Mouse (Mus musculus) heart, embryonic 11.5 days (tissue): ENCODE results near the gene Kpna1. TPM values are rescaled to one million over a fixed set of nuclear protein-coding genes. Genes with fewer than 3 reads are reported as not detected.
"Not testable (repeated sequence)": the region's sequence is repeated elsewhere in the genome, so short reads cannot be mapped to it uniquely, and the experiment has no call there.

Experiments used
- ATAC-seq: fragments of 200-750 bp; cut with Nextera tagmentation; replicated peaks from 2 replicates; pipeline ENCODE4 v1.8.0; 2017; ENCODE audit warnings: moderate library complexity; ENCODE audit not compliant: insufficient number of reproducible peaks, low FRiP score, low TSS enrichment
- H3K27ac ChIP-seq: fragments of 300-500 bp; sonication (generic); 2 replicates; pipeline ENCODE4 v1.5.1; 2014; ENCODE audit warnings: mild to moderate bottlenecking, low read depth, low read length
- H3K27me3 ChIP-seq: fragments of 300-500 bp; sonication (generic); 2 replicates; pipeline ENCODE4 v1.6.1; 2014; ENCODE audit warnings: mild to moderate bottlenecking, low read length, mixed read lengths; ENCODE audit not compliant: control insufficient read depth, insufficient read depth
- H3K36me3 ChIP-seq: fragments of 300-500 bp; sonication (generic); 2 replicates; pipeline ENCODE4 v1.6.1; 2014; ENCODE audit warnings: mild to moderate bottlenecking, low read length, moderate library complexity, mixed read lengths; ENCODE audit not compliant: control insufficient read depth, insufficient read depth
- H3K4me1 ChIP-seq: fragments of 300-500 bp; sonication (generic); 2 replicates; pipeline ENCODE4 v1.6.1; 2014; ENCODE audit warnings: low read length; ENCODE audit not compliant: control insufficient read depth, insufficient read depth
- H3K4me2 ChIP-seq: fragments of 300-500 bp; sonication (generic); 2 replicates; pipeline ENCODE4 v1.6.1; 2014; ENCODE audit warnings: mild to moderate bottlenecking, moderate library complexity
- H3K4me3 ChIP-seq: fragments of 300-500 bp; sonication (generic); 2 replicates; pipeline ENCODE4 v1.5.1; 2014; ENCODE audit warnings: low read depth, low read length
- H3K9ac ChIP-seq: fragments of 300-500 bp; sonication (generic); 2 replicates; pipeline ENCODE4 v1.6.1; 2014; ENCODE audit warnings: mild to moderate bottlenecking, low read depth, low read length, moderate library complexity
- H3K9me3 ChIP-seq: fragments of 300-500 bp; sonication (generic); replicated peaks from 2 replicates; pipeline ENCODE4 v1.6.1; 2016; ENCODE audit warnings: low read length; ENCODE audit not compliant: control insufficient read depth
- WGBS: fragments of 180-500 bp; shearing (Covaris S2); extraction: QIAGEN DNeasy Blood & Tissue Kit; methylation state at CpG from one replicate; pipeline ENCODE4 v1.1.7; 2014; ENCODE audit not compliant: insufficient replicate concordance; 5-methylcytosine and 5-hydroxymethylcytosine counted together
- polyA plus RNA-seq: library from polyadenylated mRNA; unstranded; fragments of >200 nt; fragmentation: Nextera tagmentation; extraction: Ambion mirVana; gene quantifications from 2 replicates; pipeline ENCODE4 v1.2.1, GENCODE M21; 2014

Kpna1 gene
- polyA plus RNA-seq, 1 experiment from 2014 or later, result 49.9 TPM

DNA sequence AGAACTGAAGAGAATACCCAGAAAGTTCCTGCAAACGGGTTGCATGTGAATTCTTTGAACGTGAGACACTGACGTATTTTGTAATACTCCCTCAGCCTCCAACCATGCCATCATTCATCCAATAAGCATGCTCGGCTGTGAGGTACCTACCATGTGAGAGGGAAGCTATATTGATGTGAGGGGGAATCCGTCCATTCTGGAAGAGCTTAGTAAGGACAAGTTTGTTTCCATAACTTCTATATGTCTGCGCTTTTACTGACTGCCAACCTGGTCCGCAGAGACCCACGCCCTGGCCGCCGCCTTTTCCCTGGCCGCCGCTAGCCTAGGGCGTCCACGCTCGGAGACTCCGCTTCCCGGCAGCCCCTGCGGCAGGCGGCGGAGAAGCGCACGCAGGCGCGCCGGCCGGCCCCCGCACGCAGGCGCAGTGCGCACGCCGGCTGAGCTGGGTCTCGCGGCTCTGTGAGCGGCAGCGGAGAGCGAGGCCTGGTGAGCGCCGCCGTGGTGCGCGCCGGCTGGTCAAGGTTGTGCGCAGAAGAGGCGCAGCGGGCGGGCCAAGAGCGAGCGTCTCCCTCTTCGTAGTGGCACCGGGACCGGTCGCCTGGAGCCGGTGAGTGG lies 4.5 kb downstream of the Kpna1 start:
- H3K9ac ChIP-seq, result peak overlapping the region; percentile 95
- H3K9me3 ChIP-seq, result no peaks in the 10 kb centered on the region
- H3K36me3 ChIP-seq, result no peaks in the 10 kb centered on the region
- H3K4me1 ChIP-seq, result peaks cover 4% of the 10 kb centered on the region; the same call in 1 of the 2 replicates
- no peaks in the 10 kb centered on the region for H3K27me3 ChIP-seq
- peak; percentile 88 for ATAC-seq
- peak overlapping the region; percentile 77 for H3K4me2 ChIP-seq
- under 1% methylated on average over 48 of the region's 54 CpGs for WGBS
- H3K27ac ChIP-seq, result peak overlapping the region; percentile 100
- H3K4me3 ChIP-seq, result peak overlapping the region; percentile 95

DNA sequence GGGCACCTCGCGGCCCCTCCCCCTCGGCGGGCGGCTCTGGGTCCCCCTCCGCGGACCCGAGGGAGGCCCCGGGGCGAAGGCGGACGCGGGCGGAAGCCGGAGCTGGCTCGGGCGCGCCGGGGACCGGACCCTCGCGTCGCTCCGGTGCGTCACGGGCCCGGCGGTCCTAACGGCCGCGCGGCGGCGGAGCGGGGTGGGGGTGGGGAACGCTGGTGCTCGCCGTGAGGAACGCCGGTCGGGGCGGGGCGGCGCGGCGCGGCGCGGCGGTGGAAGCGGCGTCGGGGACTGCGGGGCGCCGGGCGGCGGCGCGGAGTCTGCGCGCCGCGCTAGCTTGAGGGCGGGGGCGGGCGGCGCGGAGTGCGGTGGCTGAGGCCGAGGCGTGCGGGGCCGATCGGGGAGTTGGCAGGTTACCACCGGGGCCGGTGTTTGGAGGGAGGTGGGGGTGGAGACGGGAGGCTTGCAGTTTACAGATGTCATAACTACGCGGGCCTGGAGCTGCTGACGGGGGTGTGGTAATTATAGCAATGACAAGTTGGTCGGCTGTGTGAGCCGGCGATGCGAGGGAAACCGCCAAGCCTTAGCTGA lies 5.1 kb downstream of the Kpna1 start:
- under 1% methylated on average over 63 of the region's 86 CpGs for WGBS
- H3K27me3 ChIP-seq, result no peaks in the 10 kb centered on the region
- H3K9ac ChIP-seq, result peak overlapping the region; percentile 95

DNA sequence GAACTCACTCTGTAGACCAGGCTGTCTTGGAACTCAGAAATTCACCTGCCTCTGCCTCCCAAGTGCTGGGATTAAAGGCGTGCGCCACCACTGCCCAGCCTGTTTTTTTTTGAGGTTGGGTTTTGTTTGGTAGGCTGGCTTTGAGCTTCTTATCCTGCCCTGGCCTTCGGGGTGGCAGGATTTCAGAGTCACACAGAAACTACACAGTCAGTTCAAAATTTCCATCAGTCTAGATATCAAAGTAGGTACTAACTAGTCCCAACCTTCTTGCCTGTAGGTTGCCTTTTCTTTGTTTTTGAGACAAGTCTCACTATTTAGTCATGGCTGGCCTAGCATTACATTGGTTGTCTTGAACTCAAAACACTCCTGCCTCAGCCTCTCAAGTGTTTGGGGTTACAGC lies 5.9 kb downstream of the Kpna1 start:
- Histone ChIP-seq H3K4me1 (peaks cover 4% of the 10 kb centered on the region; the same call in 1 of the 2 replicates), H3K9ac (peak overlapping the region; percentile 95), H3K4me2 (peak overlapping the region; percentile 77), H3K4me3 (peak overlapping the region; percentile 95), H3K36me3 (no peaks in the 10 kb centered on the region), H3K9me3 (no peaks in the 10 kb centered on the region), H3K27ac (no peak overlapping the region), H3K27me3 (no peaks in the 10 kb centered on the region)
- no peak for ATAC-seq
- WGBS, result 55% methylated on average over 3 of the region's 3 CpGs

More for the DNA sequence above, 5.1 kb downstream of the Kpna1 start:
- H3K27ac ChIP-seq, result peak overlapping the region; percentile 100
- no peaks in the 10 kb centered on the region for H3K9me3 ChIP-seq
- no peaks in the 10 kb centered on the region for H3K36me3 ChIP-seq
- peak; percentile 66 for ATAC-seq
- peaks cover 4% of the 10 kb centered on the region; the same call in 1 of the 2 replicates for H3K4me1 ChIP-seq
- H3K4me3 ChIP-seq, result peak overlapping the region; percentile 95
- peak overlapping the region; percentile 77 for H3K4me2 ChIP-seq

- Histone ChIP-seq H3K4me1 (peaks cover 4% of the 10 kb centered on the region; the same call in 1 of the 2 replicates), H3K9me3 (no peaks in the 10 kb centered on the region), H3K36me3 (no peaks in the 10 kb centered on the region), H3K27ac (no peak overlapping the region), H3K4me2 (no peak overlapping the region), H3K4me3 (no peak overlapping the region), H3K9ac (no peak overlapping the region), H3K27me3 (no peaks in the 10 kb centered on the region)
- no peak for ATAC-seq
- WGBS, result 74% methylated on average over 1 of the region's 1 CpGs
These were observed 9.4 kb downstream of the Kpna1 start for GRCm38 (mm10) chr16:35987930-35988329.

GRCm38 (mm10) chr16:35992391-35992790 lies 13.8 kb downstream of the Kpna1 start:
- no peaks in the 10 kb centered on the region for H3K4me1 ChIP-seq
- no peaks in the 10 kb centered on the region for H3K36me3 ChIP-seq
- 90% methylated on average over 1 of the region's 1 CpGs for WGBS
- H3K27ac ChIP-seq, result no peak overlapping the region
- no peak overlapping the region for H3K4me2 ChIP-seq
- H3K27me3 ChIP-seq, result no peaks in the 10 kb centered on the region
- no peak for ATAC-seq
- no peak overlapping the region for H3K9ac ChIP-seq
- H3K9me3 ChIP-seq, result no peaks in the 10 kb centered on the region
- H3K4me3 ChIP-seq, result no peak overlapping the region

DNA sequence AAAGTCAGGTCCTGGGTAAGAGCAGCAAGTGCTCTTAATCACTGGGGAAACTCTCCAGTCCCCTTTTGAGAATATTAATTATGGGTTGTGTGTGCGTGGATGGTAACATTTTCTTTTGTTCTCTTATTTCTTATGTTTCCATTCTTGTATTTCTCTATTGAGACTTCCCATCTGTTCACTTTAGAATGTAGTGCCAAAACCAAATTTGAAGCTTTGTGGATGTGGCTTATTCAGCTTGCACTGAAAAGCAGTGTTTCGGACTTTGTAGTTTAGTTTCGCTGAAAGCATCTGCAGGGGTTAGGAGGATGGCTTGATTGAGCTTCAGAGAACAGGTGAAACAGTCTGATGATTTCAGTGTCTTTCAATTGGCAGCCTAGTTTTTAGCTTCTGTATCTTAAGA lies 14.8 kb downstream of the Kpna1 start:
- ATAC-seq, result no peak
- H3K4me2 ChIP-seq, result no peak overlapping the region
- no peaks in the 10 kb centered on the region for H3K4me1 ChIP-seq
- WGBS, result 94% methylated on average over 3 of the region's 3 CpGs
- no peaks in the 10 kb centered on the region for H3K9me3 ChIP-seq
- no peaks in the 10 kb centered on the region for H3K27me3 ChIP-seq
- no peak overlapping the region for H3K4me3 ChIP-seq
- H3K36me3 ChIP-seq, result no peaks in the 10 kb centered on the region
- no peak overlapping the region for H3K27ac ChIP-seq
- no peak overlapping the region for H3K9ac ChIP-seq

DNA sequence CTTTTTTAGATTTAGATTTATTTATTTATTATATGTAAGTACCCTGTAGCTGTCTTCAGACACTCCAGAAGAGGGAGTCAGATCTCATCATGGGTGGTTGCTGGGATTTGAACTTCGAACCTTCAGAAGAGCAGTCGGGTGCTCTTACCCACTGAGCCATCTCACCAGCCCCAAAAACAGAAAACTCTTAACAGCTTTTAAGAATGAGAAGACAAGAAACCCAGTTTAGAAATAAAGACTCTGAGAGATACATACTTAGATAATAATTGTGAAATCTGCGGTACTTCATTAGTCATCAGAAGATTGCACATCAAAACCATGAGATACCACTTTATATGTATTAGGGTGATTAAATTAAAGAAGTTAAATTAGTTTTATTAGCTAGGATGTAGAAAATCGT lies 20.3 kb downstream of the Kpna1 start:
- not testable (repeated sequence) for H3K36me3 ChIP-seq, H3K4me1 ChIP-seq, ATAC-seq, H3K27me3 ChIP-seq, H3K27ac ChIP-seq, H3K4me2 ChIP-seq, H3K4me3 ChIP-seq, H3K9me3 ChIP-seq, H3K9ac ChIP-seq
- WGBS, result 92% methylated on average over 4 of the region's 4 CpGs

DNA sequence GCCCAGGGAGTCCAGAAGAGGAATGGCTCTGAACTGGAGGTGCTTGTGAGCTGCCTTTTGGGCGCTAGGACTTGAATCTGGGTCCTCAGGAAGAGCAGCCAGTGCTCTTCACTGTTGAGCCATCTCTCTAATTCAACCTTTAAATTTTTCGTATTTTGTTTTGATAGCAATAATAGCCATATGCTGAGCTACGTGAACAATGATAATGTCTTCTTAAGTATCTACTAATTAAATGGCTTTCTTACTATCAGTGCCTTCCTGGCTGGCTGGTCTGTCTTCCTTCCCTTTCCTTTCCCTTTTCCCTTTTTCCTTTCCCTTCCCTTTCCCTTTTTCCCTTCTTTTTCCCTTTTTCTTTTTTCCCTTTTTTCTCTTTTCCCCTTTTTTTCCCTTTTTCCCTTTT lies 29.8 kb downstream of the Kpna1 start:
- Histone ChIP-seq H3K9me3 (no peaks in the 10 kb centered on the region), H3K36me3 (no peaks in the 10 kb centered on the region), H3K27me3 (no peaks in the 10 kb centered on the region), H3K27ac (no peak overlapping the region), H3K9ac (no peak overlapping the region), H3K4me3 (no peak overlapping the region), H3K4me2 (no peak overlapping the region), H3K4me1 (no peaks in the 10 kb centered on the region)
- ATAC-seq, result no peak
- 96% methylated on average over 3 of the region's 3 CpGs for WGBS

- Histone ChIP-seq H3K36me3 (peaks cover 6% of the 10 kb centered on the region), H3K27ac (no peak overlapping the region)
These were observed 37.8 kb downstream of the Kpna1 start for GRCm38 (mm10) chr16:36016335-36016734.

More at GRCm38 (mm10) chr16:36016335-36016734, 37.8 kb downstream of the Kpna1 start:
- Histone ChIP-seq H3K9ac (no peak overlapping the region), H3K9me3 (no peaks in the 10 kb centered on the region), H3K4me2 (no peak overlapping the region), H3K27me3 (no peaks in the 10 kb centered on the region), H3K4me1 (no peaks in the 10 kb centered on the region), H3K4me3 (no peak overlapping the region)
- WGBS, result 100% methylated on average over 1 of the region's 1 CpGs
- ATAC-seq, result no peak
